Mouse (Mus musculus): Measurements from ENCODE around the gene Igfbp4. TPM values are rescaled to one million over a fixed set of nuclear protein-coding genes. Genes with fewer than 3 reads are reported as not detected.

Igfbp4 gene
- polyA plus RNA-seq, 1 experiment from 2014 or later: 440 TPM

GRCm38 (mm10) chr11:99019844-99020243 lies 21.2 kb upstream of the Igfbp4 start:
- no peak overlapping the region for H3K9ac ChIP-seq (ENCODE audit: low read length)
- H3K4me1 ChIP-seq (ENCODE audit: control insufficient read depth, insufficient read depth, low read length): 0 out of 2 replicates have a peak, but pooled peaks cover 6% of the 10 kb centered on the region
- no peaks in the 10 kb centered on the region for H3K9me3 ChIP-seq (replicated peaks; ENCODE audit: control insufficient read depth, low read length)
- no peaks in the 10 kb centered on the region for H3K27me3 ChIP-seq (ENCODE audit: control insufficient read depth, insufficient read depth, low read length)
- H3K4me2 ChIP-seq (ENCODE audit: low read depth, low read length): no peak overlapping the region
- 93% methylated on average over 6 of the region's 6 CpGs for WGBS
- peaks cover 8% of the 10 kb centered on the region; the same call in 1 of the 2 replicates for H3K36me3 ChIP-seq (ENCODE audit: control insufficient read depth, insufficient read depth, low read length)
- H3K27ac ChIP-seq (ENCODE audit: low read length): no peak overlapping the region
- no peak for ATAC-seq (ENCODE audit: insufficient read depth, low FRiP score)
- no peak overlapping the region for H3K4me3 ChIP-seq (replicated peaks; ENCODE audit: low read length)

- no peak overlapping the region for H3K27ac ChIP-seq (ENCODE audit: low read length)
- peak overlapping the region; percentile 70 for H3K4me3 ChIP-seq (replicated peaks; ENCODE audit: low read length)
- 0 out of 2 replicates have a peak overlapping the region, but pooled peaks have one; percentile 38 for H3K9ac ChIP-seq (ENCODE audit: low read length)
- H3K36me3 ChIP-seq (ENCODE audit: control insufficient read depth, insufficient read depth, low read length): peaks cover 3% of the 10 kb centered on the region; the same call in 1 of the 2 replicates
- no peak for ATAC-seq (ENCODE audit: insufficient read depth, low FRiP score)
- 0 out of 2 replicates have a peak, but pooled peaks cover 6% of the 10 kb centered on the region for H3K4me1 ChIP-seq (ENCODE audit: control insufficient read depth, insufficient read depth, low read length)
- WGBS: 62% methylated on average over 5 of the region's 5 CpGs
- peak overlapping the region; percentile 53 for H3K4me2 ChIP-seq (ENCODE audit: low read depth, low read length)
- no peaks in the 10 kb centered on the region for H3K27me3 ChIP-seq (ENCODE audit: control insufficient read depth, insufficient read depth, low read length)
- no peaks in the 10 kb centered on the region for H3K9me3 ChIP-seq (replicated peaks; ENCODE audit: control insufficient read depth, low read length)
Measured at GRCm38 (mm10) chr11:99022384-99022933, 18.6 kb upstream of the Igfbp4 start.

- Histone ChIP-seq H3K9ac (ENCODE audit: low read length) (peak overlapping the region; percentile 84), H3K36me3 (ENCODE audit: control insufficient read depth, insufficient read depth, low read length) (peaks cover 3% of the 10 kb centered on the region; the same call in 1 of the 2 replicates), H3K4me2 (ENCODE audit: low read depth, low read length) (peak overlapping the region; percentile 53), H3K9me3 (replicated peaks; ENCODE audit: control insufficient read depth, low read length) (no peaks in the 10 kb centered on the region), H3K27ac (ENCODE audit: low read length) (peak overlapping the region; percentile 2; the same call in 1 of the 2 replicates), H3K27me3 (ENCODE audit: control insufficient read depth, insufficient read depth, low read length) (no peaks in the 10 kb centered on the region), H3K4me3 (replicated peaks; ENCODE audit: low read length) (peak overlapping the region; percentile 70), H3K4me1 (ENCODE audit: control insufficient read depth, insufficient read depth, low read length) (0 out of 2 replicates have a peak, but pooled peaks cover 6% of the 10 kb centered on the region)
- 3% methylated on average over 4 of the region's 4 CpGs for WGBS
- no peak for ATAC-seq (ENCODE audit: insufficient read depth, low FRiP score)
Measured at GRCm38 (mm10) chr11:99023094-99023493, 17.9 kb upstream of the Igfbp4 start.

GRCm38 (mm10) chr11:99023500-99024467 lies 17.3 kb upstream of the Igfbp4 start, which contains the start of gene Top2a:
Top2a (minus strand) TSS chr11:99024189.
- under 1% methylated on average over 54 of the region's 54 CpGs for WGBS
- Histone ChIP-seq H3K4me2 (ENCODE audit: low read depth, low read length) (peak within 1 kb of the TSS; percentile 58), H3K9ac (ENCODE audit: low read length) (peak within 1 kb of the TSS; percentile 84), H3K9me3 (replicated peaks; ENCODE audit: control insufficient read depth, low read length) (no peaks in the 10 kb centered on the region), H3K4me1 (ENCODE audit: control insufficient read depth, insufficient read depth, low read length) (0 out of 2 replicates have a peak, but pooled peaks cover 6% of the 10 kb centered on the region), H3K36me3 (ENCODE audit: control insufficient read depth, insufficient read depth, low read length) (peaks cover 3% of the 10 kb centered on the region; the same call in 1 of the 2 replicates), H3K27ac (ENCODE audit: low read length) (peak within 1 kb of the TSS; percentile 64), H3K27me3 (ENCODE audit: control insufficient read depth, insufficient read depth, low read length) (no peaks in the 10 kb centered on the region), H3K4me3 (replicated peaks; ENCODE audit: low read length) (peak within 1 kb of the TSS; percentile 70)
- peak; percentile 93 for ATAC-seq (ENCODE audit: insufficient read depth, low FRiP score)

GRCm38 (mm10) chr11:99024468-99025134 lies 16.4 kb upstream of the Igfbp4 start:
- Histone ChIP-seq H3K4me3 (replicated peaks; ENCODE audit: low read length) (peak overlapping the region; percentile 44), H3K4me1 (ENCODE audit: control insufficient read depth, insufficient read depth, low read length) (0 out of 2 replicates have a peak, but pooled peaks cover 6% of the 10 kb centered on the region), H3K36me3 (ENCODE audit: control insufficient read depth, insufficient read depth, low read length) (peaks cover 3% of the 10 kb centered on the region; the same call in 1 of the 2 replicates), H3K27ac (ENCODE audit: low read length) (peak overlapping the region; percentile 64), H3K27me3 (ENCODE audit: control insufficient read depth, insufficient read depth, low read length) (no peaks in the 10 kb centered on the region), H3K4me2 (ENCODE audit: low read depth, low read length) (peak overlapping the region; percentile 58), H3K9me3 (replicated peaks; ENCODE audit: control insufficient read depth, low read length) (no peaks in the 10 kb centered on the region), H3K9ac (ENCODE audit: low read length) (peak overlapping the region; percentile 59)
- ATAC-seq (ENCODE audit: insufficient read depth, low FRiP score): peak; percentile 22; the same call in 1 of the 2 replicates
- 32% methylated on average over 18 of the region's 18 CpGs for WGBS

GRCm38 (mm10) chr11:99025878-99026277 lies 15.2 kb upstream of the Igfbp4 start:
- Histone ChIP-seq H3K4me3 (replicated peaks; ENCODE audit: low read length) (no peak overlapping the region), H3K9me3 (replicated peaks; ENCODE audit: control insufficient read depth, low read length) (no peaks in the 10 kb centered on the region), H3K4me2 (ENCODE audit: low read depth, low read length) (no peak overlapping the region), H3K27me3 (ENCODE audit: control insufficient read depth, insufficient read depth, low read length) (no peaks in the 10 kb centered on the region), H3K9ac (ENCODE audit: low read length) (no peak overlapping the region), H3K36me3 (ENCODE audit: control insufficient read depth, insufficient read depth, low read length) (no peaks in the 10 kb centered on the region), H3K4me1 (ENCODE audit: control insufficient read depth, insufficient read depth, low read length) (0 out of 2 replicates have a peak, but pooled peaks cover 6% of the 10 kb centered on the region), H3K27ac (ENCODE audit: low read length) (no peak overlapping the region)
- WGBS: 83% methylated on average over 6 of the region's 6 CpGs
- ATAC-seq (ENCODE audit: insufficient read depth, low FRiP score): no peak

GRCm38 (mm10) chr11:99026899-99027440 lies 14.1 kb upstream of the Igfbp4 start:
- no peak overlapping the region for H3K9ac ChIP-seq (ENCODE audit: low read length)
- no peak overlapping the region for H3K4me3 ChIP-seq (replicated peaks; ENCODE audit: low read length)
- no peak for ATAC-seq (ENCODE audit: insufficient read depth, low FRiP score)
- 0 out of 2 replicates have a peak, but pooled peaks cover 6% of the 10 kb centered on the region for H3K4me1 ChIP-seq (ENCODE audit: control insufficient read depth, insufficient read depth, low read length)
- no peaks in the 10 kb centered on the region for H3K27me3 ChIP-seq (ENCODE audit: control insufficient read depth, insufficient read depth, low read length)
- 83% methylated on average over 12 of the region's 12 CpGs for WGBS
- H3K27ac ChIP-seq (ENCODE audit: low read length): no peak overlapping the region
- no peak overlapping the region for H3K4me2 ChIP-seq (ENCODE audit: low read depth, low read length)
- H3K36me3 ChIP-seq (ENCODE audit: control insufficient read depth, insufficient read depth, low read length): no peaks in the 10 kb centered on the region
- H3K9me3 ChIP-seq (replicated peaks; ENCODE audit: control insufficient read depth, low read length): no peaks in the 10 kb centered on the region

- ATAC-seq (ENCODE audit: insufficient read depth, low FRiP score): no peak
- Histone ChIP-seq H3K4me3 (replicated peaks; ENCODE audit: low read length) (no peak overlapping the region), H3K36me3 (ENCODE audit: control insufficient read depth, insufficient read depth, low read length) (no peaks in the 10 kb centered on the region), H3K27ac (ENCODE audit: low read length) (no peak overlapping the region), H3K27me3 (ENCODE audit: control insufficient read depth, insufficient read depth, low read length) (no peaks in the 10 kb centered on the region), H3K4me2 (ENCODE audit: low read depth, low read length) (no peak overlapping the region), H3K4me1 (ENCODE audit: control insufficient read depth, insufficient read depth, low read length) (no peaks in the 10 kb centered on the region), H3K9ac (ENCODE audit: low read length) (no peak overlapping the region), H3K9me3 (replicated peaks; ENCODE audit: control insufficient read depth, low read length) (no peaks in the 10 kb centered on the region)
- WGBS: 64% methylated on average over 4 of the region's 4 CpGs
Measured at GRCm38 (mm10) chr11:99035350-99035749, 5.7 kb upstream of the Igfbp4 start.

Data from stomach, embryonic 16.5 days (tissue).